35 mouse cellular contexts compared by ENCODE assay signal in the genomic region with DNA sequence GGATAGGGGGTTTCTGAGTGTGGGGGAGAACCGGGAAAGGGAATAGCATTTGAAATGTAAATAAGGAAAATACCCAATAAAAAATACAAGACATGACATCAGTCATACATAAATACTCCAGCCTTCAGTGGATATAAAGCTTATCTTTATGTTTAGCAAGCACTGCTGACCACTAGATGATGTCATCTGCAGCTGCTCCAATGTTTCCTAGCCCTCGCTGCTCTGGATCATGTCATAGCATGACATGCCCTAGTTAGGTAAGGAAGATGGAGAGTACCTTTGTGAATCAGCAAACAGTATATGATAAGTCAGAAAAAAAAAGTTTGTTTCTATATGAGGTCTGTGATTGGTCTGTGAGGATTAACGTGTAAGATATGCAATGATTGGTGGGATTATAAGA.
"Had no signal": no experiment of that assay in that cellular context is flagged by ENCODE, and none has a peak within 500 bp of the region (broad histone marks: within the 10 kb centered on the region; RNA-seq: fewer than 3 reads in every experiment).

No protein-coding gene starts in this region.

- H3K4me3 ChIP-seq: heart, embryonic 10.5 days; heart, embryonic 12.5 days; heart, embryonic 13.5 days; heart, embryonic 15.5 days; hindbrain, embryonic 10.5 days; hindbrain, embryonic 12.5 days; hindbrain, embryonic 13.5 days; hindbrain, embryonic 15.5 days; kidney, embryonic 15.5 days; layer of hippocampus, adult 2 months; left cerebral cortex, adult 2 months had no signal

- H3K4me2 ChIP-seq: heart, embryonic 11.5 days; heart, embryonic 12.5 days; heart, embryonic 13.5 days; heart, embryonic 15.5 days; hindbrain, embryonic 12.5 days; hindbrain, embryonic 13.5 days; hindbrain, embryonic 14.5 days; hindbrain, embryonic 15.5 days; kidney, embryonic 15.5 days had no signal

- H3K27ac ChIP-seq: heart, embryonic 10.5 days; heart, embryonic 13.5 days; heart, embryonic 15.5 days; hindbrain, embryonic 10.5 days; hindbrain, embryonic 12.5 days; hindbrain, embryonic 13.5 days; hindbrain, embryonic 14.5 days; hindbrain, embryonic 15.5 days; hindbrain, postnatal 0 days; kidney, embryonic 15.5 days; kidney, postnatal 0 days; layer of hippocampus, adult 2 months; left cerebral cortex, adult 2 months had no signal

- H3K36me3 ChIP-seq: heart, embryonic 10.5 days; heart, embryonic 12.5 days; heart, embryonic 13.5 days; heart, embryonic 15.5 days; hindbrain, embryonic 10.5 days; hindbrain, embryonic 12.5 days; hindbrain, embryonic 13.5 days; hindbrain, embryonic 15.5 days; kidney, embryonic 15.5 days had no signal

- H3K9me3 ChIP-seq: heart, embryonic 10.5 days; heart, embryonic 12.5 days; heart, embryonic 13.5 days; heart, embryonic 15.5 days; hindbrain, embryonic 10.5 days; hindbrain, embryonic 12.5 days; hindbrain, embryonic 13.5 days; hindbrain, embryonic 15.5 days; kidney, embryonic 15.5 days had no signal

- DNase-seq: heart, postnatal 10 days; heart, postnatal 14 days; heart, postnatal 36 days; heart, postnatal 4 days; kidney, adult 11 months; kidney, adult 18-20 months; kidney, adult 2 months; kidney, adult 8-10 months; kidney, adult 9 months; kidney, postnatal 10 days; kidney, postnatal 14 days; kidney, postnatal 25 days; kidney, postnatal 36 days; kidney, postnatal 4 days; layer of hippocampus, adult 9-11 months; layer of hippocampus, postnatal 36 days had no signal

- H3K9ac ChIP-seq: heart, embryonic 12.5 days; heart, embryonic 13.5 days; heart, embryonic 15.5 days; hindbrain, embryonic 12.5 days; hindbrain, embryonic 13.5 days; hindbrain, embryonic 14.5 days; hindbrain, embryonic 15.5 days; kidney, embryonic 15.5 days had no signal

- H3K27me3 ChIP-seq: heart, embryonic 12.5 days; heart, embryonic 13.5 days; heart, embryonic 15.5 days; hindbrain, embryonic 12.5 days; hindbrain, embryonic 13.5 days; hindbrain, embryonic 15.5 days; kidney, embryonic 15.5 days had no signal

- H3K4me1 ChIP-seq: heart, embryonic 10.5 days; heart, embryonic 12.5 days; heart, embryonic 13.5 days; heart, embryonic 15.5 days; hindbrain, embryonic 10.5 days; hindbrain, embryonic 12.5 days; hindbrain, embryonic 13.5 days; hindbrain, embryonic 15.5 days; kidney, embryonic 15.5 days had no signal

- ATAC-seq: hindbrain, embryonic 16.5 days; hindbrain, postnatal 0 days; inflammation-experienced regulatory T-cells, adult 6 months; intestine, embryonic 16.5 days; intestine, postnatal 0 days had no signal
